Mouse (Mus musculus) heart, postnatal 0 days (tissue): ENCODE data around the gene Cep135. TPM values are rescaled to one million over a fixed set of nuclear protein-coding genes. Genes with fewer than 3 reads are reported as not detected.

Source experiments
- ATAC-seq: fragments of 200-750 bp; cut with Nextera tagmentation; 2 replicates; pipeline ENCODE4 v1.8.0; 2017; ENCODE audit warnings: low read depth, moderate number of reproducible peaks, moderate library complexity; ENCODE audit not compliant: insufficient read depth
- DNase-seq: peaks from one replicate; pipeline ENCODE4 v3.0.0-alpha.2; 2016; ENCODE audit warnings: low spot score
- H3K27ac ChIP-seq: fragments of 300-500 bp; sonication (generic); 2 replicates; pipeline ENCODE4 v1.5.1; 2014; ENCODE audit warnings: low read depth, mild to moderate bottlenecking
- H3K27me3 ChIP-seq: fragments of 300-500 bp; sonication (generic); 2 replicates; pipeline ENCODE4 v1.6.1; 2014; ENCODE audit warnings: low read length, mixed read lengths; ENCODE audit not compliant: control insufficient read depth, insufficient read depth
- H3K36me3 ChIP-seq: fragments of 300-500 bp; sonication (generic); replicated peaks from 2 replicates; pipeline ENCODE4 v1.6.1; 2014; ENCODE audit warnings: low read length, mixed read lengths; ENCODE audit not compliant: control insufficient read depth, insufficient read depth
- H3K4me1 ChIP-seq: fragments of 300-500 bp; sonication (generic); 2 replicates; pipeline ENCODE4 v1.6.1; 2014; ENCODE audit warnings: antibody characterized with exemption; ENCODE audit not compliant: control insufficient read depth, insufficient read depth
- H3K4me2 ChIP-seq: fragments of 300-500 bp; sonication (generic); 2 replicates; pipeline ENCODE4 v1.6.1; 2014; ENCODE audit warnings: low read depth, mild to moderate bottlenecking, low read length, moderate library complexity
- H3K4me3 ChIP-seq: fragments of 300-500 bp; sonication (generic); 2 replicates; pipeline ENCODE4 v1.5.1; 2014; ENCODE audit warnings: low read depth, low read length
- H3K9ac ChIP-seq: fragments of 300-500 bp; sonication (generic); replicated peaks from 2 replicates; pipeline ENCODE4 v1.6.1; 2014; ENCODE audit warnings: low read depth, low read length, mixed read lengths
- H3K9me3 ChIP-seq: fragments of 300-500 bp; sonication (generic); replicated peaks from 2 replicates; pipeline ENCODE4 v1.6.1; 2016; ENCODE audit warnings: low read length; ENCODE audit not compliant: control insufficient read depth
- CTCF ChIP-seq: IDR thresholded peaks from 2 replicates; pipeline ENCODE4 v1.5.1; 2016; ENCODE audit warnings: antibody characterized with exemption, control low read depth, low read depth
- EP300 ChIP-seq: IDR thresholded peaks from 2 replicates; pipeline ENCODE4 v1.6.1; 2016; ENCODE audit warnings: antibody characterized with exemption, low read depth
- WGBS: fragments of 180-500 bp; shearing (Covaris S2); extraction: QIAGEN DNeasy Blood & Tissue Kit; methylation state at CpG from one replicate; pipeline ENCODE4 v1.1.7; 2014; 5-methylcytosine and 5-hydroxymethylcytosine counted together
- polyA plus RNA-seq: library from polyadenylated mRNA; unstranded; fragments of >200 nt; fragmentation: Nextera tagmentation; extraction: Ambion mirVana; gene quantifications from 2 replicates; pipeline ENCODE4 v1.2.1, GENCODE M21; 2015
- total RNA-seq: library from RNA; depleted of rRNA; stranded (reverse); fragments of >200 nt; gene quantifications from 2 replicates; pipeline ENCODE4 v1.2.3, GENCODE M21; 2014; ENCODE audit warnings: low replicate concordance; rRNA removed

Gene Cep135
- 1.9 and 4.7 TPM in 2 replicates for total RNA-seq
- 2.0 TPM in 2 replicates for polyA plus RNA-seq

DNA sequence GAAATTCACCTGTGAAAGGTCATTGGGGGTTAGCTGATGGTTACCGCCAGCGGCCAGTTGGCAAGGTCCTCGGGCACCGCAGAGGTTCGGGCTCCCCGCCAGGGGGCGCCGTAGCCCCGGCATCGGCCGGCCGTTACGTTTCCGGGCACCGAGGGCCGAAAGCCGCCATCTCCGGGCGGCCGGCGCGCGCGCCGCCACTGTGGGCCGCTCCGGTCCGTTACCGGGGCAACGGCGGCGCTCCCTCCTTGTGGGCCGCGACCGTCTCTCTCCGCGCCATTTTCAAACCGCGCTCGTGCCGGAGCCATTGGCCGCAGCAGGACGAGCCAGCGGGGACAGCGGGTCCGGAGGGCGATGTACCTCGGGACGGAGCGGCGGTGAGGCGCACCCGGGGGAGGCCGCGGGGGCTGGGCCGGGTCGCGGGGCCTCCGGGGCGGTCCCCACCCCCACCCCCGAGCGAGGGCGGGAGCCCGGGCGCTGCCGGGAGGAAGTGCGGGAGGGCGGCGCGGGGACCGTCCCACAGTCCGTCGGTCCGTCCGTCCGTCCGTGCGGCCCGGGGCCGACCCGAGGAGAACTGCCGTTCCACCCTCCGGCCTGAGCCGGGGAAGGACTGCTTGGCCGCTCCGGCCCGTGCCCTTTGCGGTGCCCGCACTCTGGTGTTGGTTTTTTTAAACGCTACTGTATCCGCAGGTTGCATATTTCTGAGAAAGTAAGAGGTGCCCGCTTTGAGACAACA, at the start of gene Cep135:
TSS of gene Cep135 (plus strand) at position 148 of the 733 bp plus-strand sequence.
- Histone ChIP-seq H3K9me3 (no peaks in the 10 kb centered on the region), H3K4me2 (peak within 1 kb of the TSS; percentile 82), H3K9ac (peak within 1 kb of the TSS; percentile 71), H3K4me1 (peaks cover 5% of the 10 kb centered on the region; the same call in 1 of the 2 replicates), H3K4me3 (peak within 1 kb of the TSS; percentile 78), H3K27ac (peak within 1 kb of the TSS; percentile 81), H3K27me3 (no peaks in the 10 kb centered on the region), H3K36me3 (peaks cover 20% of the 10 kb centered on the region)
- under 1% methylated on average over 82 of the region's 92 CpGs for WGBS
- DNase-seq (peak; percentile 89), ATAC-seq (peak; percentile 98)
- TF ChIP-seq EP300: no peak; the same call in 1 of the 2 replicates
- TF ChIP-seq CTCF: peak; percentile 65

GRCm38 (mm10) chr5:76540181-76540580, 48.3 kb upstream of the Cep135 start:
- H3K4me2 ChIP-seq: peak overlapping the region; percentile 28
- peaks cover 69% of the 10 kb centered on the region for H3K36me3 ChIP-seq
- no peaks in the 10 kb centered on the region for H3K27me3 ChIP-seq
- TF ChIP-seq CTCF (no peak), EP300 (no peak)
- H3K4me3 ChIP-seq: no peak overlapping the region
- WGBS: 52% methylated on average over 8 of the region's 8 CpGs
- H3K9me3 ChIP-seq: no peaks in the 10 kb centered on the region
- no peaks in the 10 kb centered on the region for H3K4me1 ChIP-seq
- peak; percentile 34 for DNase-seq
- ATAC-seq: peak; percentile 53
- peak overlapping the region; percentile 57 for H3K27ac ChIP-seq
- no peak overlapping the region for H3K9ac ChIP-seq

GRCm38 (mm10) chr5:76540842-76541241, 47.7 kb upstream of the Cep135 start:
- peak overlapping the region; percentile 28 for H3K4me2 ChIP-seq
- H3K4me1 ChIP-seq: no peaks in the 10 kb centered on the region
- no peaks in the 10 kb centered on the region for H3K27me3 ChIP-seq
- DNase-seq (peak; percentile 33), ATAC-seq (no peak)
- H3K9me3 ChIP-seq: no peaks in the 10 kb centered on the region
- H3K27ac ChIP-seq: peak overlapping the region; percentile 57; the same call in 1 of the 2 replicates
- H3K9ac ChIP-seq: no peak overlapping the region
- TF ChIP-seq EP300: no peak
- TF ChIP-seq CTCF: peak; percentile 59
- H3K4me3 ChIP-seq: no peak overlapping the region
- H3K36me3 ChIP-seq: peaks cover 68% of the 10 kb centered on the region

DNA sequence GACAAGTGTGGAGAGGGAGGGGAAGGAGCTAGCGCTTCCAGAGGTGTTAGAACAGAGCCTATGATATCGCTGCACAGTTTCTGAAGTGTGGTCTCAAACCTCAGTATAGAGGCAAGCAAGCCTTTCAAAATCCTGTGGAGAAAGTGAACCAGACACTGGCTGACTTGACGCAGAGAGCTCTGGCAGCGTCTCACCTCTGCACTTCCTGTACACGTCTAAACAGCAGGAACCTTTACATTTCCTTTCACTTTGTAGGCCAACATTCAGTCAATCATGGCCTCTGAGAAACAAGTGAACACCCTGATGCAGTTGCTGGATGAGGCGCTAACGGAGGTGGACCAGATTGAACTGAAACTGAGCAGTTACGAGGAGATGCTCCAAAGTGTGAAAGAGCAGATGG, 45.3 kb upstream of the Cep135 start:
- Histone ChIP-seq H3K4me2 (no peak overlapping the region), H3K36me3 (peaks cover 49% of the 10 kb centered on the region), H3K9me3 (no peaks in the 10 kb centered on the region), H3K4me1 (no peaks in the 10 kb centered on the region), H3K27ac (no peak overlapping the region), H3K4me3 (no peak overlapping the region), H3K9ac (no peak overlapping the region), H3K27me3 (no peaks in the 10 kb centered on the region)
- ATAC-seq (no peak), DNase-seq (no peak)
- TF ChIP-seq CTCF (no peak), EP300 (no peak)
- 84% methylated on average over 8 of the region's 8 CpGs for WGBS

- Histone ChIP-seq H3K4me2 (no peak overlapping the region), H3K4me1 (no peaks in the 10 kb centered on the region), H3K27ac (no peak overlapping the region), H3K9ac (no peak overlapping the region), H3K9me3 (no peaks in the 10 kb centered on the region), H3K4me3 (no peak overlapping the region), H3K27me3 (no peaks in the 10 kb centered on the region), H3K36me3 (peaks cover 17% of the 10 kb centered on the region)
- DNase-seq (no peak), ATAC-seq (no peak)
- TF ChIP-seq EP300: no peak
- TF ChIP-seq CTCF: no peak
- 54% methylated on average over 8 of the region's 8 CpGs for WGBS
These were observed 38.1 kb upstream of the Cep135 start for GRCm38 (mm10) chr5:76550426-76550825.

DNA sequence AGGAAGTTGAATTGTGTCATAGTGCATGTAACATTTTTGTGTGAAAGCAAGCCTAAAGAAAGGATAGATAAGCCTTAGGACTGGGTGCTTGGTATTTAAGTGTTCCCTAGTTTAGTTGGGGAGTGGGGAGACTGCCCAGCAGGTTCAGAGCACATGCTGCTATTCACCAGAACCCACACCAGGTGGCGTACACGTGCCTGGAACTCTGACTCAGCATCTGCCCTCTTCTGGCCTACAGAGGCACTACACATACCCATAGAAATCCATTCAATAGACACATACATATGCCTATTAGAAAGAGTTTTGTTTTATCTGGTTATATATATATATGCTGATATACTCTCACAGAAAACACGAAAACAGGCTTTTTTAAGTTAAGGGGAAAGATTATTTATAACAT, 23.2 kb upstream of the Cep135 start:
- no peak overlapping the region for H3K4me2 ChIP-seq
- H3K36me3 ChIP-seq: peaks cover 67% of the 10 kb centered on the region
- no peak overlapping the region for H3K27ac ChIP-seq
- H3K27me3 ChIP-seq: no peaks in the 10 kb centered on the region
- TF ChIP-seq EP300 (no peak), CTCF (peak; percentile 98)
- no peaks in the 10 kb centered on the region for H3K4me1 ChIP-seq
- no peak overlapping the region for H3K4me3 ChIP-seq
- no peaks in the 10 kb centered on the region for H3K9me3 ChIP-seq
- no peak overlapping the region for H3K9ac ChIP-seq
- 24% methylated on average over 3 of the region's 3 CpGs for WGBS
- ATAC-seq: no peak
- peak; percentile 59 for DNase-seq
